Mouse (Mus musculus) lung, adult 2 months (tissue): ENCODE data around the gene Kcnip3.

ENCODE experiments used
- CTCF ChIP-seq: fragments of 200-500 bp; IDR thresholded peaks from 2 replicates; pipeline ENCODE4 v1.5.1; 2011; ENCODE audit warnings: mild to moderate bottlenecking, low read length, control low read depth; ENCODE audit not compliant: insufficient read depth
- POLR2A ChIP-seq: fragments of 200-500 bp; IDR thresholded peaks from 2 replicates; pipeline ENCODE4 v1.6.1; 2011; ENCODE audit warnings: low read depth, mild to moderate bottlenecking, control low read depth, low read length, borderline replicate concordance; ENCODE audit errors: extremely low read depth

GRCm38 (mm10) chr2:127479763-127480162 is 42.1 kb downstream of the Kcnip3 start:
- TF ChIP-seq CTCF (no peak), POLR2A (no peak)
